Mouse (Mus musculus): ENCODE measurements around the gene Trub1. TPM values are rescaled to one million over a fixed set of nuclear protein-coding genes. Genes with fewer than 3 reads are reported as not detected.

Trub1 gene
- polyA plus RNA-seq, 1 experiment from 2014 or later, result 25.2 TPM

DNA sequence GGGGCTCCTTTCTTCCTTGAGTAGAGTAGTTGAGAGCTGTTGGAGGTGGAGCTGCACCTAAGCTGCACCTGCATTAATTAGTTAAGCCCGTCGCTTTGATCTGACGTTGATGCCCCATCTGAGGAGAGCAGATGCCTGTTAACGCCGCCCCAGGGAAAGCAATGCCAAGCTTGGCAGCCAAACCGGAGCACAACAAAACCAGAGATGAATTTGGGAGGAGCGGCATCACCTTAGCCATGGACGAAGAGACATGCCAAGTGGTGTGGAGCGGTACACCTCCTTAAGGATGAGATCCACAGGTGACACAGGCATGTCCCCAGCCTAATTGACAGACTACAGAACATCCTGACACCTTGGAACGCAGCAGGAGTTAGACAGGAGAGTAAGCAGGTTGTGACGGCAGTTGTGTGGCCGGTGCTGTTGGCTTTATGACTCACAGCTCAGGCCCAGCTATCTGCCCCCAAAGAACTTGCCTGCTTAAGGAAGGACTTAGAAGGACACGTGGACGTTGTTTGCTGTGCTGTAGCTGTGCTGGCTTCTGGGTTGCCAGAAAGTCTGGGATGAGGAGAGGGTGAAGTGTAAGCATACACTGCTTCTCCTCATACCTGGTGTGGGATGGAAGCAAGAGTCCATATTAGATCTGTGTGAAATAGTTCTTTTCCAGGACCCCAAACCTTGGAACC is 24.8 kb upstream of the Trub1 start:
- peaks cover 22% of the 10 kb centered on the region for H3K4me1 ChIP-seq
- WGBS, result 76% methylated on average over 14 of the region's 14 CpGs
- no peaks in the 10 kb centered on the region for H3K36me3 ChIP-seq
- H3K9me3 ChIP-seq (replicated peaks), result no peaks in the 10 kb centered on the region
- H3K27ac ChIP-seq, result no peak overlapping the region
- no peak for DNase-seq (ENCODE audit: low spot score)
- H3K4me3 ChIP-seq, result no peak overlapping the region
- no peaks in the 10 kb centered on the region for H3K27me3 ChIP-seq (ENCODE audit: low read depth, poor library complexity, severe bottlenecking)

DNA sequence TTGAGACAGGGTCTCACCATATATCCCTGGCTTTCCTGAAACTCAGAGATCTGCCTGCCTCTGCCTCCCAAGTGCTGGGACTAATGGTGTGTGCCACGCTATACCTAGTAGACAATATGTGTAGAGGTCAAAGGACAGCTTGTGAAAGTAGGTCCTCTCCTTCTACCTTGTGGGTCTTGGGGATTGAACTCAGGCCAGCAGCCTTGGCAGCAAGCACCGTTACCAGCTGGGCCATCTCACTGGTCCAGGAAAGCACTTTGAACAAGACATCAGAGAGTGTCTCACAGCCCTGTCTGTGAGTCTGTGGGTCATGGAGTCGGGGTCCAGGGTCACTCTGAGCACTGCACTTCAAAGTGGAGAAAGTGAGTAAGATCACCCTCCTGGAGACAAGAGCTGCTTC is 24.1 kb upstream of the Trub1 start:
- peaks cover 18% of the 10 kb centered on the region for H3K4me1 ChIP-seq
- WGBS, result 90% methylated on average over 3 of the region's 3 CpGs
- DNase-seq (ENCODE audit: low spot score), result no peak
- H3K4me3 ChIP-seq, result no peak overlapping the region
- no peaks in the 10 kb centered on the region for H3K9me3 ChIP-seq (replicated peaks)
- H3K27me3 ChIP-seq (ENCODE audit: low read depth, poor library complexity, severe bottlenecking), result no peaks in the 10 kb centered on the region
- H3K27ac ChIP-seq, result no peak overlapping the region
- H3K36me3 ChIP-seq, result no peaks in the 10 kb centered on the region

DNA sequence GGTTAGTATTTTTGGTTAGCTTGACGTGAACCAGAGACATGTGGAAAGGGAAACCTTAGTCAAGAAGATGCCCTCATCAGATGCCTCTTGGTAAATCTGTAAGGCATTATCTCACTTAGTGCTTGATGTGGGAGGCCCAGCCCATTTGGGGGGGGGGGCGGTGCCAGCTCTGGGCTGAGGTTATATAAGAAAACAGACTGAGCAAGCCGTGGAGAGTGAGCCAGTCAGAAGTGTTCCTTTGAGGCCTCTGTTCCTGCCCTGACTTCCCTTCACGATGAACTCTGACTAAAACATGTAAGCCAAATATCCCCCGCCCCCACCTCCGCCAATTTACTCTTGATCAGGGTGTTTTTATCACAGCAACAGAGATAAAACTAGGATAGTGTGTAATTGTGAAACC is 22.8 kb upstream of the Trub1 start:
- no peaks in the 10 kb centered on the region for H3K27me3 ChIP-seq (ENCODE audit: low read depth, poor library complexity, severe bottlenecking)
- no peak overlapping the region for H3K4me3 ChIP-seq
- no peaks in the 10 kb centered on the region for H3K9me3 ChIP-seq (replicated peaks)
- no peak for DNase-seq (ENCODE audit: low spot score)
- WGBS, result 74% methylated on average over 6 of the region's 6 CpGs
- peaks cover 9% of the 10 kb centered on the region for H3K4me1 ChIP-seq
- H3K36me3 ChIP-seq, result no peaks in the 10 kb centered on the region
- no peak overlapping the region for H3K27ac ChIP-seq

DNA sequence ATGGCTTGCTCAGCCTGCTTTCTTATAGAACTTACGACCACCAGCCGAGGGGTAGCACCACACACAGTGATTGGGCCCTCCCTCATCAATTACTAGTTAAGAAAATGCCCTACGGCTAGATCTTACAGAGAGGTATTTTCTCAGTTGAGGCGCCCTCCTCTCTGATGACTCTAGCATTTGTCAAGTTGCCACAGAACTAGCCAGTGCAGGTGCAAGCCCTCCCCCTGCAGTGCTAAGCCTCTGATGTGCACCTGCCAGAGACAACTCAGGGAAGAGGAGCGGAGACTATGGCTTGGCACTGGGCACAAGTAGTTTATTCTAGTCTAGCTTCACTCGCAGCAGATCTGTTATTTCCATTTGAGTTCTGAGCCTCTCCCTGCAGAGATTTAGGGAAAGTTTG is 21.2 kb upstream of the Trub1 start:
- Histone ChIP-seq H3K27me3 (ENCODE audit: low read depth, poor library complexity, severe bottlenecking) (no peaks in the 10 kb centered on the region), H3K9me3 (replicated peaks) (no peaks in the 10 kb centered on the region), H3K4me1 (peaks cover 9% of the 10 kb centered on the region), H3K27ac (no peak overlapping the region), H3K36me3 (no peaks in the 10 kb centered on the region), H3K4me3 (no peak overlapping the region)
- WGBS, result 38% methylated on average over 6 of the region's 6 CpGs
- DNase-seq (ENCODE audit: low spot score), result no peak

DNA sequence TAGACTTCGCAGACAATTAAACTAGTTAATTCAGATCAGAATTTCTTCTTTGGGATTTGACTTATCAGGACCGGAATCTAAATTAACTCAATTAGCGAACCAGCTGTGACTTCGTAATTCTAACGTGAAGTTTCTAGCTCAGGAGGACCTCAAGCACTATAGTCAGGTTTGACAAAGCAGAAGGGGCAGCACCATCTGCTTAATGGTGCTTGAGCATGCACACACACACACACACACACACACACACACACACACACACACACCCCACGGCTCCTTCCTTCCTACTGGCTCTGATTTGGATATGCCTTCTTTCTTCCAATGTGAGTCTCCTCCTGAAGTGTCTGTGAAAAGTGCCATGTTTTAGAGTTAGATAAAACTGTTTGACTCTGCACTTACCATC is 18.7 kb upstream of the Trub1 start:
- no peak overlapping the region for H3K4me3 ChIP-seq
- no peaks in the 10 kb centered on the region for H3K27me3 ChIP-seq (ENCODE audit: low read depth, poor library complexity, severe bottlenecking)
- no peak for DNase-seq (ENCODE audit: low spot score)
- H3K36me3 ChIP-seq, result no peaks in the 10 kb centered on the region
- 77% methylated on average over 6 of the region's 6 CpGs for WGBS
- no peak overlapping the region for H3K27ac ChIP-seq
- no peaks in the 10 kb centered on the region for H3K9me3 ChIP-seq (replicated peaks)
- H3K4me1 ChIP-seq, result peaks cover 14% of the 10 kb centered on the region

DNA sequence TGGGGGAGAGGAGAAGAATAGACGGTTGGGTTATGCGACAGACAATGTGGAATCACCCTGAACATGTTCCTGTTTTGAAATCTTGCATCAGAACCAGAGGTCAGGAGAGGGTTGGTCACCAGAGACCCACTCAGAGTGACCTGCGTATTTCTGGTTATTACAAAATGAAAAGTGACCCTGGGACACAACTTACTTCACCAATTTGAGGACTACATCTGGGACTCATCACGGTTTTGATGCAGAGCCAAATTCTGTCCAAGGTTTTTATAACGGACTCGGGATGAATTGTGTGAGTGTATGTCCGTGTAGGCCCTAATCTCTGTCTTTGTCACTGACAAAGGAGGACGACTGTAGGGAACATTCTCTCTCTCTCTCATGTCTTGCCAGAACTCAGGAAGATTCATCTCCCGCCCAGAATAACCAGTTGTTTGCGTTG is 16.1 kb upstream of the Trub1 start:
- H3K4me1 ChIP-seq, result peaks cover 16% of the 10 kb centered on the region
- no peaks in the 10 kb centered on the region for H3K9me3 ChIP-seq (replicated peaks)
- no peak overlapping the region for H3K27ac ChIP-seq
- DNase-seq (ENCODE audit: low spot score), result no peak
- no peak overlapping the region for H3K4me3 ChIP-seq
- H3K36me3 ChIP-seq, result no peaks in the 10 kb centered on the region
- WGBS, result 83% methylated on average over 10 of the region's 10 CpGs
- H3K27me3 ChIP-seq (ENCODE audit: low read depth, poor library complexity, severe bottlenecking), result no peaks in the 10 kb centered on the region

DNA sequence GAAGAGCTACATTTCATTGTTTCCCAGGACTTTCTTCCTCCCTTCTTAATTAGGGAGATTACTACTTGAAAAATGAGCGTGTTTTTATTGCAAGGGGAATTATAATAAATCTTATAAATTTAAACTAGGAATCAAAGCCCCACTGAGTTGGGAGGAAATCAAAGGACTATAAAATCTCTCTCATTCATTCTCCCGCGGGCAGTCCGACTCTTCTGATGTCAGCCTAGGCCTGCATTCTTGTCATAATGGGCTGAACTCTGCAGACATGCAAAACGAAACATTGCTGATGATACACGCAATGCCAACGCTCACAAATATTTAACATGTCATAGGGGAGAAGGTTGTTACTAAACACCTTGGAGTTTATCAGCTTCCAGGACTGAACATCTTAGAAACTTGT is 15.7 kb upstream of the Trub1 start:
- Histone ChIP-seq H3K4me3 (no peak overlapping the region), H3K27ac (no peak overlapping the region), H3K9me3 (replicated peaks) (no peaks in the 10 kb centered on the region), H3K4me1 (peaks cover 14% of the 10 kb centered on the region), H3K36me3 (no peaks in the 10 kb centered on the region), H3K27me3 (ENCODE audit: low read depth, poor library complexity, severe bottlenecking) (no peaks in the 10 kb centered on the region)
- WGBS, result 85% methylated on average over 7 of the region's 7 CpGs
- no peak for DNase-seq (ENCODE audit: low spot score)

DNA sequence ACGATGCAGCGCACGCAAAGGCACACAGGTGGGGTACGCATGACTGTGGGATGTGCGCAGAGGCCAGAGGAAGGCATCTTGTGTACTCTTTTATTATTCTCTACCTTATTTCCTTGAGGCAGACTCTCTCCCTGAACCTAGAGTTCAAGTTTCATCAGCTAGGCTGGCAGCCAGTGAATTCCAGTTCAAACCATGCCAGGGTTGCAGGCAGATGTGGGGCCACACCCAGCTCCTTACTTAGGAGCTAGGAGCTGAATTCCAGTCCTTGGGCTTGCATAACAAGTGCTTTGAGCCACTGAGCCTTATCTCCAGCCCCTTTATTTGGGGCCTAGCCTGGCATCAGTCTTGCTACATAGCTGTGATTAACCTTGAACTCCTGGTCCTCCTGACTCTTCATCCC is 13.4 kb upstream of the Trub1 start:
- Histone ChIP-seq H3K9me3 (replicated peaks) (no peaks in the 10 kb centered on the region), H3K27ac (no peak overlapping the region), H3K27me3 (ENCODE audit: low read depth, poor library complexity, severe bottlenecking) (no peaks in the 10 kb centered on the region), H3K36me3 (no peaks in the 10 kb centered on the region), H3K4me3 (no peak overlapping the region), H3K4me1 (peaks cover 24% of the 10 kb centered on the region)
- DNase-seq (ENCODE audit: low spot score), result no peak
- 96% methylated on average over 5 of the region's 5 CpGs for WGBS

DNA sequence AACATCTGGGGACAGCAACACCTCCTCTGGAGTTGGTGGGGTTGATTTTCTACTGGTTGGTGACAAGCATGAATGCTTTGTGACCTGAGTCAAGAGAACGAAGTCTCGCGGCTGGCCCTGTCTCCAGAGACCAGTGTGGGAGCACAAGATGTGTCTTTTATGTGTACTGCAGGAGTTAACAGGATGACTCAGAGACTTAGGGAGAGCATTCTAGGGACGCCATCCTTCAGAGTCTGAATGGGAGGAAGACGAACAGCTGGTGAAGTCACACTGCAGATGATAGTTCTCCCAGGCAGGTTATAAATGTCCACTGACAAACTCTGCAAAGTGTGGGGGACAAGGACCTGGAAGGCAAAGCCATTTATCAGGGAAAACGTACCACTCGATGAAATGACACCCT is 11.2 kb upstream of the Trub1 start:
- Histone ChIP-seq H3K9me3 (replicated peaks) (no peaks in the 10 kb centered on the region), H3K36me3 (no peaks in the 10 kb centered on the region), H3K27me3 (ENCODE audit: low read depth, poor library complexity, severe bottlenecking) (no peaks in the 10 kb centered on the region), H3K4me3 (no peak overlapping the region), H3K27ac (no peak overlapping the region), H3K4me1 (peaks cover 26% of the 10 kb centered on the region)
- no peak for DNase-seq (ENCODE audit: low spot score)
- WGBS, result 41% methylated on average over 7 of the region's 7 CpGs

DNA sequence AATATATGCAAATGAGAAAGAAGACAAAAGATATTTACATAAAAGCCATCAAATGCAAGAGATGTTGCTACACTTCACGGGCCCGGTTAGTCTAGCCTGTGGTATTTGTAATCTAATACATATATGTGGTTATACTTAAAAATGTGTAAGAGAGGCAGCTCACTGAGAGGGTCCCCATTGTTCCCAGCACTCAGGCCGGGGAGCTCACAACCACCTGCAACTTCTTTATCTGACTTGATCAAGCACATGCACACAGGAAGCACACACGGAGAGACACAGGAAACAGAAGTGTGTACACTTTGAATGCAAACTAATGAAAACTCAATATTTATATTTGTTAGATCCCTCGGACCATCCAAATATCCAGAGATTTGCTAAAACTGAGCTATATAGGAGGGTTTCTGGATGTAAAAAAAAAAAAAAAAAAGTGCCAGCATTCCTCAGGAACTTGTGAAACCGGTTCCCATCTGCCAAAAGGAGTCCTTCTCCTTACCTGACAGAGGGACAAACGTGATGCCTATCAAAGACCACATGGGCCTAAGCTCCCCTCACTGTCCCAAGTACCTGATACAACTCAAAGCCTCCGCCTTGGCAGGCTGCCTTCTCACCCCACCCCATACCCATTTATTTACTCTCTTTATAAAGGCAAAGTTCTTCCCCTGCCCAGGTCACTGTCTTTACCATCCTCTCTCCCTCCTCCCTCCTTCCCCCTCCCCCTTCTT is 9.6 kb upstream of the Trub1 start:
- no peak for DNase-seq (ENCODE audit: low spot score)
- Histone ChIP-seq H3K4me1 (peaks cover 26% of the 10 kb centered on the region), H3K36me3 (no peaks in the 10 kb centered on the region), H3K9me3 (replicated peaks) (no peaks in the 10 kb centered on the region), H3K4me3 (no peak overlapping the region), H3K27me3 (ENCODE audit: low read depth, poor library complexity, severe bottlenecking) (no peaks in the 10 kb centered on the region), H3K27ac (no peak overlapping the region)
- 47% methylated on average over 8 of the region's 8 CpGs for WGBS

DNA sequence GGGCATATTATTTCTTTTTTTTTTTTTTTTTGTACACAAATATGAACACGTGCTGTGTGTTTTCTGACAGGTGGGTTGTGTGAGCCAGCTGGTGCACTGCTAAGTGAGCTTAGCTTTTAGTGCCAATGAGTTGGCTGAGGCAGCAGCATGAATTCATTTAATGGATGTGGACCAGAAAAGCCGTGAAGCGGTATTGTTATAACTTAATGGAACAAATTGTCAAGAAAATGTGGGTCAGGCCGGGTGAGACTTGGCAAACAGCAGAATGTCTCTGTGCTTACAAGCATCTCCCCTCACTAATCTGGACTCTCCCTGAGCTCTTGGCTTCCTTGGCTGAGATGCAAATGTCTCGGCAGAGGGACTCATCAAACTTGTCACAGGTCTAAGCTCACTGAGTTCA is 7.7 kb upstream of the Trub1 start:
- no peak for DNase-seq (ENCODE audit: low spot score)
- Histone ChIP-seq H3K36me3 (no peaks in the 10 kb centered on the region), H3K27me3 (ENCODE audit: low read depth, poor library complexity, severe bottlenecking) (no peaks in the 10 kb centered on the region), H3K9me3 (replicated peaks) (no peaks in the 10 kb centered on the region), H3K27ac (no peak overlapping the region), H3K4me3 (no peak overlapping the region), H3K4me1 (peaks cover 22% of the 10 kb centered on the region)
- WGBS, result 76% methylated on average over 5 of the region's 5 CpGs

DNA sequence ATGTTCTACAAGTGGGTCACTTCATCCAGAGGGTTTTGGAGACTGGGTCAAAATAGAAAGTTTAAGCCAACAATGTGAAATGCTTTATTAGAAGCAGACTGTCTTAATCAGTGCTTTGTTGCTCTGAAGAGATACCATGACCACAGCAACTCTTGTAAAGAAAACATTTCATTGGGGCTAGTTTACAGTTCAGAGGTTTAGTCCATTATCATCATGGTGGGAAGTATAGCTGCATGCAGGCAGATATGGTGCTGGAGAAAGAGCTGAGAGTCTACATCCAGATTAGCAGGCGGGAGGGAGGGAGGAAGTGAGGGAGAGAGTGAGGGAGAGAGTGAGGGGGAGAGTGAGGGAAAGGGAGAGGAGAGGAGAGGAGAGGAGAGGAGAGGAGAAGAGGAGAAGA is 1.9 kb upstream of the Trub1 start:
- no peaks in the 10 kb centered on the region for H3K9me3 ChIP-seq (replicated peaks)
- no peak for DNase-seq (ENCODE audit: low spot score)
- no peak overlapping the region for H3K27ac ChIP-seq
- H3K27me3 ChIP-seq (ENCODE audit: low read depth, poor library complexity, severe bottlenecking), result no peaks in the 10 kb centered on the region
- H3K4me3 ChIP-seq, result no peak overlapping the region
- H3K4me1 ChIP-seq, result peaks cover 18% of the 10 kb centered on the region
- H3K36me3 ChIP-seq, result no peaks in the 10 kb centered on the region
- 70% methylated on average over 1 of the region's 1 CpGs for WGBS

DNA sequence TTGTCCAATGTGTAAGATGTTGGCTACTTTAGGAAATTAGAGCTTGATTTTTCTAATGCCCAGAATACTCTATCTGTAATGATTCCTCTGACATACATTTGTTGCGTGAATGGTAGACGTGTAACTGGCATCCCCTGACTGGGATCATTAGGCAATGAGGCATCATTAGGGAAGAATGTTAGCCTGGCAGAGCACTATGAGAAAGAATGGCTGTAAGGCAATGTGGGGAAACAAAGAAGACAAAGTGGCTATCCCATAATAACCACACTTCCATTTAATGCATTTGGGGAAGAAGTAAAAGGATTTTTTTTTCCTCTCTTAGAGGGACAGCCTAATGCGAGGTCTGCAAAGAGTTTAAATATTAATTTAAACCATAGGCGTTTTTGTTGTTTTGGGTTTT is 950 bp upstream of the Trub1 start:
- 86% methylated on average over 4 of the region's 4 CpGs for WGBS
- Histone ChIP-seq H3K36me3 (no peaks in the 10 kb centered on the region), H3K9me3 (replicated peaks) (no peaks in the 10 kb centered on the region), H3K27ac (no peak overlapping the region), H3K27me3 (ENCODE audit: low read depth, poor library complexity, severe bottlenecking) (no peaks in the 10 kb centered on the region), H3K4me1 (peaks cover 18% of the 10 kb centered on the region), H3K4me3 (no peak overlapping the region)
- no peak for DNase-seq (ENCODE audit: low spot score)

Measured in limb, embryonic 10.5 days (tissue).